Mouse (Mus musculus) cerebellum, adult 2 months (tissue): ENCODE measurements around the gene Sp100. TPM values are rescaled to one million over a fixed set of nuclear protein-coding genes. Genes with fewer than 3 reads are reported as not detected.

Source experiments
- DNase-seq, 2 experiments: peaks; one replicate each; pipeline ENCODE4 v3.0.0; 2021
- H3K27ac ChIP-seq: fragments of 200-500 bp; 2 replicates; pipeline ENCODE4 v1.5.1; 2012; ENCODE audit warnings: low read length, control low read depth, inconsistent platforms; ENCODE audit not compliant: insufficient read depth
- H3K27me3 ChIP-seq: fragments of 200-500 bp; 2 replicates; pipeline ENCODE4 v1.6.1; 2012; ENCODE audit warnings: inconsistent platforms, mild to moderate bottlenecking, low read length, moderate library complexity; ENCODE audit not compliant: control insufficient read depth, insufficient read depth
- H3K4me1 ChIP-seq: fragments of 200-500 bp; 2 replicates; pipeline ENCODE4 v1.6.1; 2011; ENCODE audit warnings: low read length; ENCODE audit not compliant: control insufficient read depth, insufficient read depth
- H3K4me3 ChIP-seq: fragments of 200-500 bp; replicated peaks from 2 replicates; pipeline ENCODE3; 2011; ENCODE audit warnings: mild to moderate bottlenecking, low read depth, low read length, control low read depth; ENCODE audit not compliant: insufficient read depth
- CTCF ChIP-seq: fragments of 200-500 bp; IDR thresholded peaks from 2 replicates; pipeline ENCODE4 v1.5.1; 2011; ENCODE audit warnings: low read depth, mild to moderate bottlenecking, control low read depth, low read length, moderate library complexity, borderline replicate concordance; ENCODE audit not compliant: insufficient read depth
- POLR2A ChIP-seq: fragments of 200-500 bp; IDR thresholded peaks from 2 replicates; pipeline ENCODE4 v1.6.1; 2011; ENCODE audit warnings: low read length, control low read depth, borderline replicate concordance; ENCODE audit not compliant: insufficient read depth
- WGBS: fragments of 180-500 bp; shearing (Covaris S2); methylation state at CpG from one replicate; pipeline ENCODE4 v1.1.7; 2018; 5-methylcytosine and 5-hydroxymethylcytosine counted together
- polyA plus RNA-seq: library from polyadenylated mRNA; depleted of rRNA; stranded (reverse); fragments of >200 nt; gene quantifications from 2 replicates; pipeline ENCODE4 v1.2.3, GENCODE M21; 2012

Gene Sp100
- polyA plus RNA-seq, 1 experiment, result 4.7 TPM

DNA sequence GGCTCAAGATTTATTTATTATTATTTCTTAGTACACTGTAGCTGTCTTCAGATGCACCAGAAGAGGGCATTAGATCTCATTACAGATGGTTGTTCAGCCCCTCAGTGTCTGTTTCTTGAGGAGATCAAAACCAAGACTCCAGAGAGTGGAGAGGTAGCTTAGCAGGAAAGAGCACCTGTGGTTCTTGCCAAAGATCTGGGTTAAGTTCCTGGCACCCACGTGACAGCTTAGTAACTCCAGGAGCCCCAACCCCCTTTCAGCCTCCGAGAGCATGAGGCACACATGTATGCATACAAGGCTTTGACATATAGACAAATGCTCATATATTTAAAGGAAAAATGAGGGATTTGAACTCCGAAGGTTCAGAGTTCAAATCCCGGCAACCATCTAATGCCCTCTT lies 89.2 kb downstream of the Sp100 start:
- TF ChIP-seq POLR2A, result no peak
- TF ChIP-seq CTCF, result no peak
- Histone ChIP-seq H3K4me1 (no peaks in the 10 kb centered on the region), H3K27me3 (no peaks in the 10 kb centered on the region), H3K27ac (no peak overlapping the region), H3K4me3 (no peak overlapping the region)
- DNase-seq, result no peak
- WGBS, result 94% methylated on average over 4 of the region's 4 CpGs

DNA sequence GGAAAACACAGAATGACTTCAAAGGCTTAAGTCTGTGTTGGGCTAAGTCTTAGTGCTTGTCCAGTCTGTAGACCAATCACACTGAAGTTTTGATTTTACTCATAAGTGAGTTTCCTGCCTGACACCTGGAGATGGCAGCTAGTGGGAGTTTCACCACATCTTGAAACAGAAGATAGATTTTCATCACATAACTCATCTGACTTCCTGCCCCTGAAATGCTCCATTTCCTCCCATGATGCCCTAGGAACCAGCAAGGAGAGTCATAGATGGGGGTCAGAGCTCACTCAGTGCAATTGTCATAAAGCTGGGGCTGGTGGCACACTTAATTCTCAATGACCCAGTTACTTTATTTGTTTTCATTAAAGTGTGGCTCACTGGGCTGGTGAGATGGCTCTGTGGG lies 90.0 kb downstream of the Sp100 start:
- TF ChIP-seq POLR2A (no peak), CTCF (no peak)
- no peak overlapping the region for H3K4me3 ChIP-seq
- H3K27ac ChIP-seq, result no peak overlapping the region
- H3K27me3 ChIP-seq, result no peaks in the 10 kb centered on the region
- no peaks in the 10 kb centered on the region for H3K4me1 ChIP-seq
- no peak for DNase-seq

DNA sequence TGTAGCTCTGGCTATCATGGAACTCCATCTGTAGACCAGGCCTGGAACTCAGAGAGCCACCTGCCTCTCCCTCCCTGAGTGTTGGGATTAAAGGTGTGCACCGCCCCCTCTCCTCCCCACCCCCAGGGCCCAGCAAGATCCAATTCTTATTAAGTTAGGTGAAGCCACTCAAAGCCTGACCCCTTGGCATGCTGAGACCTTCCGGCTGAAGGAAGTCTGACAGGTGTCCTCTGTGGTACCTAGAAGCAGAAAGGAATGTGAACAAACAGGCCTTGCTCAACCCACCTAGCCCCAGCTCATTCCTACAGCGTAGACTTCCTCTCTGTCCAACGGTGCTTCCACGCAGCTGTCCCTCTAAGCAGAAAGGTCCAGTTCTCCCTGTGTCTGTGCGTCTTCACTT lies 91.1 kb downstream of the Sp100 start:
- 88% methylated on average over 6 of the region's 6 CpGs for WGBS
- TF ChIP-seq CTCF (no peak), POLR2A (no peak)
- no peaks in the 10 kb centered on the region for H3K4me1 ChIP-seq
- H3K27ac ChIP-seq, result no peak overlapping the region
- no peak overlapping the region for H3K4me3 ChIP-seq
- H3K27me3 ChIP-seq, result no peaks in the 10 kb centered on the region
- no peak for DNase-seq

DNA sequence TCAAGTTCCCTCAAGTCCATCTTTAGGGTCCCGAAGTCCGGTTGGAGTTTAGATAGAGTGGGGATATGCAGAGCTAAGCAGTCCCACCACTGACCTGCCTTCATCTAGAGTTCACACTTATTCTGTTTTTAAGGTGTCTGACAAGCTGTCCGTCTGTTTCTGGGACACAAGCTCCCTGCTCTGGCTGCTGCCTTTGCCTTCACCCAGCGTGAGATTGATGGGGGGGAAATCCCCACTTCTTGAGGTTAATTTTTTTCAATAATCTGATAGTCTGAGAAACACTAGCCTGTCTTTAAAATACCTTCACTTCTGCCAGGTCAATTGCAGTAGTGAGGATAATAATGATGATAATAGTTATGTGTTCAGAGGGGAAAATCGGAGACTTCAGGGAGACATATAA lies 92.5 kb downstream of the Sp100 start:
- WGBS, result 13% methylated on average over 5 of the region's 5 CpGs
- no peak overlapping the region for H3K27ac ChIP-seq

DNA sequence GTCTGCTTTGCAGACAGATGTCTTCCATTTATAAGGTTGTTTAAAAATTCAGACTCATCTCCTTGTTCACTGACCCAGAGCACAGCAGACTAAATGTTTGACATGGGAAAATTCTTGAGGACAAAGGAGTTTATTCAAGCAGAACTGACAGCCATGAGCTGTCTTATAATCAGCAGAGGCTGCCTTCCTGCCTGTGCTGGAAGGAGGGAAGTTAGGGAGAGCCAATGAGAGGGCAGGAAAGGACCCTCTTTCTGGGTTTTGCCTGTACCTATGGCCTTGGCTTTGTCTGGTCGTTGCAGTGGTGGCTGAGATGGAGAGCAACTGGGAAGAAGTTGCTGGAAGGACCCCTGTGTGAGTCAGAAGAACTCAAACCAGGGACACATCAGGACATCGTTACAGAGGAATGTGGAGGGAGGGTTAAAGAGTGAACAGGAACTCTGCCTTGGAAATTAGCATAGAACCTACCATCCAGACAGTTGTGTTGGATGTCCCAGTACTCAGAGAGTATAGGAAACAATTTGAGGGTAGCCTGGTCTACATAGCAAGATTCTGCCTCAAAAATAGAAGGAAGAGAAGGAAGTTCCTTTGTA lies 93.2 kb downstream of the Sp100 start:
- Histone ChIP-seq H3K27ac (no peak overlapping the region), H3K4me3 (no peak overlapping the region), H3K27me3 (no peaks in the 10 kb centered on the region), H3K4me1 (no peaks in the 10 kb centered on the region)
- no peak for TF ChIP-seq CTCF
- no peak for TF ChIP-seq POLR2A
- 8% methylated on average over 2 of the region's 2 CpGs for WGBS
- DNase-seq, result no peak

More for the DNA sequence above, 92.5 kb downstream of the Sp100 start:
- Histone ChIP-seq H3K4me3 (no peak overlapping the region), H3K27me3 (no peaks in the 10 kb centered on the region), H3K4me1 (no peaks in the 10 kb centered on the region)
- DNase-seq, result no peak
- no peak for TF ChIP-seq POLR2A
- no peak for TF ChIP-seq CTCF

DNA sequence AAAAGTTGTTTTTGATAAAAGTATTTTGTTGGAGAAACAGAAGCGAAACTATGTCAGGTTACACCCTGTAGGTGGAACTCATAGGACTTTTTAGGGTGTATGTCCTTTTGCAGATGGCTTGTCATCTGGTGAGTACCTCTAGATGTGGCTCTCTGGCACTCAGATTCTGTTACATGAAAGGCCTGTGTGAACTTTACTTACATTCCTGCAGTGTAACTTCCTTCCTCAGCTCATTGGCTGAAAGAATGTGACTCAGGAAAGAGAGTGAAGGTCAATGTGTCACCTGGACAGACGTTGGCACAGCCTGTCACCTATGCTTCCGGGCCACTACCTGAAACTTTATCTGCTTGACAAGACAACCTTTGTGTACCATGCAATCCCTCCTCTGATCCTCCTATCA lies 94.8 kb downstream of the Sp100 start:
- TF ChIP-seq CTCF (no peak), POLR2A (no peak)
- no peaks in the 10 kb centered on the region for H3K4me1 ChIP-seq
- DNase-seq, result no peak
- no peak overlapping the region for H3K4me3 ChIP-seq
- H3K27me3 ChIP-seq, result no peaks in the 10 kb centered on the region
- no peak overlapping the region for H3K27ac ChIP-seq
- 87% methylated on average over 3 of the region's 3 CpGs for WGBS

DNA sequence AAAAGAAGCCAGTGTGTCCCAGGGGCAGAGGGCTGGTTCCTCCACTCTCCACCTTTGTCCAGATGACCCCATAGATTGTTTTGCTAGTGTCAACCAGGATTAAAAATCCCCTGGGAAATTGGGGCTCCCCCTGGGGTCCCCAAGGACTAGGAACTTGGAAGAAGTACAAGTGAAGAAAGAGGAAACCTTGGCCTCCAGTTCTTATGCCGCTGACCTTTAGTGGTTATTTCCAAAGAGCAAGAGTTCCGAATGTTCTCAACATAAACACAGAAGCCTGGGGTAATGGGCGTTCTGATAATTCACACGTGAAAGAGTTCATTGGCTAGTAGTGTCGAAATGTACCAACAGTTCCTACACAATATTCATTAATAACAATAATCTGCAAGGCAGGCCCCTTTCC lies 96.7 kb downstream of the Sp100 start:
- 90% methylated on average over 5 of the region's 5 CpGs for WGBS
- Histone ChIP-seq H3K27me3 (no peaks in the 10 kb centered on the region), H3K27ac (no peak overlapping the region), H3K4me3 (no peak overlapping the region), H3K4me1 (no peaks in the 10 kb centered on the region)
- no peak for DNase-seq
- TF ChIP-seq CTCF (no peak), POLR2A (no peak)

DNA sequence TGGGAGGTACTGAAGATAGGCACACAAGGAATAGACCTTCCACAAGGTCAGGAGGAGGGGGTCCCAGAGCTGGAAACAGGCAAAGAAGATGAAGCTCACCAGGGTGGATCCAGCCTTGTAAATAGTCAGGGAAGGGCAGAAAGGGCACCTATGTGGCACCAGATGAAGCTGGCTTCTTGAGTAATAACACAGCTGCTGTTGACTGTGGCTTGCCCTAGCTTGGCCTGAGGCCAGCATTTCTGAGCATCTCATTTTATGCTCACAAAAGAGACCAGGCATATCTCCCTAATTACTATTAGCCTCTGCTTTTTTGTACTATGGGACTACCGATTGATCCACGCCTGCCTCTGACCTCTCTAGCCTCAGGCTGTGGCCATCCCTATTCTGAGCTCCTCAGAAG lies 100.0 kb downstream of the Sp100 start:
- Histone ChIP-seq H3K4me1 (no peaks in the 10 kb centered on the region), H3K27me3 (no peaks in the 10 kb centered on the region), H3K27ac (no peak overlapping the region), H3K4me3 (no peak overlapping the region)
- WGBS, result 55% methylated on average over 2 of the region's 2 CpGs
- no peak for TF ChIP-seq CTCF
- no peak for TF ChIP-seq POLR2A
- DNase-seq, result no peak
